Mouse (Mus musculus) layer of hippocampus, adult 8-10 months (tissue): Measurements from ENCODE around the gene Cdr2l. TPM values are rescaled to one million over a fixed set of nuclear protein-coding genes. Genes with fewer than 3 reads are reported as not detected.

ENCODE experiments used
- DNase-seq, 2 experiments: peaks; one replicate each; pipeline ENCODE4 v3.0.0; 2022; ENCODE audit warnings: low spot score in 2 of 2
- total RNA-seq, 4 experiments: library from RNA; stranded (reverse); gene quantifications; 2 replicates each; pipeline ENCODE4 v1.2.4; 2022

The Cdr2l gene
- total RNA-seq, 4 experiments from 2014 or later: 25.7 to 29.6 (median 25.9) TPM

DNA sequence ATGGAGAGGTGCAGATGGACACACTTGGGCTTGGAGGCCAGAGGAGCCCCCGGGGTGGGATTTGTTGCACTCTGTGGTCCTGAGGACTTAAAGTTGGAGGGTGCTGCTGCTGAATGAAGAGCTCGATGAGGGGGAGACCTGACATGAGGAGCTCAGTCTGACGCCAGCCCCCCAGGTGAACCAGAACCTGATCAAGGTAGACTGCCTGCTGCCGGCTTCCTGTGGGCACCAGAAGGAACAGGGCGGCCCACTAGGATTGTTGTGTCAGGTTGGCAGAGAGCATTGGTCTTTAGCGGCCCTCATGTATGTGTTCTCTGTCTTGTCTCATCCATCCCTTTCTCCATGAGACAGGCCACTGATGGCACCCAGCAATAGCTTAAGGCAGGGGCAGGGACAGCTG lies 24.0 kb downstream of the Cdr2l start:
- no peak for DNase-seq

GRCm38 (mm10) chr11:115406858-115407401 lies 25.2 kb downstream of the Cdr2l start:
- no peak for DNase-seq

- no peak for DNase-seq
These were observed 26.7 kb downstream of the Cdr2l start for GRCm38 (mm10) chr11:115408266-115408920.

DNA sequence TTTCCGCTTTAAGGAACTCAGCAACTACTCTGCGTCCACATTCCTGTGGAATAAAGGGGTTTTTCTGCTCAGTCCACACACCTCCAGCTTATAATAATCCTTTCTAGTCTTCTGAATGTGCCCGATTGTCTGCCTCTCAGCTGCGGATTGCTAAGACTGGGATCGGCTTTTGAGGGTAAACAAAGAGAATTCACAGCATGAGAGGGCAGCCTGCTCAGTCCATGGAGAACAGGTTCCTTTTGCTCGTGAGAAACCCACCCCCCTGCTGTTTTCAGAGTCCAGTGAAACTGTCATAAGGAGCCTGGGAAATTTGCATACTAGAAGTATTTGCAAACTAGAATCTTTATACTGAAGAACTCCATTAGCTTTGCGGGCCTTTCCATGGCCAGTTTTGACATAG lies 27.8 kb downstream of the Cdr2l start:
- no peak for DNase-seq

- peak; percentile 94 to 95 for DNase-seq
These were observed 38.0 kb downstream of the Cdr2l start, which contains the start of the genes Atp5h and Kctd2 for GRCm38 (mm10) chr11:115419531-115420237. TSS of gene Atp5h (minus strand) at chr11:115419962. TSS of gene Kctd2 (plus strand) at chr11:115420128.

GRCm38 (mm10) chr11:115420336-115421190 lies 38.8 kb downstream of the Cdr2l start:
- peak in 1 of 2 experiments; percentile 39 for DNase-seq

- DNase-seq: no peak
These were observed 39.6 kb downstream of the Cdr2l start for GRCm38 (mm10) chr11:115421328-115421727.

- DNase-seq: no peak
These were observed 40.3 kb downstream of the Cdr2l start for GRCm38 (mm10) chr11:115421972-115422371.

DNA sequence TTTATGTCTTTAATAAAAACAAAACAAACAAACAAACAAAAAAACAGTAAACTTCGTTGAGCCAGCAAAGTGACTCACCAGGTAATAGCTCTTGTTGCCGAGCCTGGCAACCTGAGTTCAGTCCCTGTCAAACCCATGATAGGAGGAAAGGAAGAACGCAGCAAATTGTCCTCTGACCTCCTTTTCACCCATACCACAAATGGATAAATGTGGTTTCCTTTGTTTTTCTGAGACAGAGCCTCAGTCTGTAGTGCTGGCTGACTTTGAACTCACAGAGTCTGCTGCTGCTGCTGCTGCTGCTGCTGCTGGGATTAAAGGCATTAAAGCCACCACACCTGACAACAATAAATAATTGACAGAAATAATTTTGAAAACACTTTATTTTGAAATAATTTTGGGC lies 41.4 kb downstream of the Cdr2l start:
- DNase-seq: no peak

DNA sequence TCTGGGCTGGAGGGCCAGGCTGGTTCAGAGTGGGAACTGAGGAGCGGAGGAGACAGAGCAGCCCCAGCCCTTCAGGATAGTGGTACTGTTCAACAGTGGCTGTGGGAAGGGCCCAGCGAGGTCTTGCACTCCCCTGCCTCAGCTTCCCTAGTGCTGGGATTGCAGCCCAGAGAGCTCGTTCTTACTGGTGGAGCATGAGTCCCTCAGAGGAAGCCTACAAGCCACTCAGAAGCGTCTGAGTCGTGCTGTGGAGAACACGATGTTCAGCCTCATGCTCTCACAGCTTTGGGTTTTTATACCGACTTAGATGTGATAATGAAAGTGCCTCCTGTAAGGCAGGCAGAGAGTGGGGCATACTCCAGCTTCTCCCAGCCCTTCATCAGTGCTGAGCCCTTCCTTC lies 43.0 kb downstream of the Cdr2l start:
- DNase-seq: no peak

DNA sequence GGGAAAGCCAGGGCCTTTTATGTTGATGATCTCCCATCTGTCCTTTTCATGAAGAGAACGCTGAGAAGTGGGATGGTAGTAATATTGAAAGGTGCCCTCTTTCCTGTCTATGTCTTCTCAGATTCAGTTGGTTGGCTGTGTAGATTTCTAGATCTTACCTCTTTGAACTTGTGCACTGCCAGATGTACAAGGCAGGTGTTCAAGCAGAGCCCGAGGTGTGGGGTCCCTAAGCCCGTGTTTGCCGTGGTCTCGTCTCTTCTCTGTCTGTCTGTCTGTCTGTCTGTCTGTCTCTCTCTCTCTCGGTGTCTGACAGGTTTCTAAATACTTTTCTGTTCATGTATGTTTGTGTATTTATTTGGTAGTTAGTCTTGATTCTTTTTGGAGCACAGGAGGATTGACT lies 44.0 kb downstream of the Cdr2l start:
- no peak for DNase-seq

GRCm38 (mm10) chr11:115427482-115428331 lies 46.0 kb downstream of the Cdr2l start:
- peak; percentile 71 to 75 for DNase-seq

- no peak for DNase-seq
These were observed 47.6 kb downstream of the Cdr2l start for GRCm38 (mm10) chr11:115429307-115429706.

DNA sequence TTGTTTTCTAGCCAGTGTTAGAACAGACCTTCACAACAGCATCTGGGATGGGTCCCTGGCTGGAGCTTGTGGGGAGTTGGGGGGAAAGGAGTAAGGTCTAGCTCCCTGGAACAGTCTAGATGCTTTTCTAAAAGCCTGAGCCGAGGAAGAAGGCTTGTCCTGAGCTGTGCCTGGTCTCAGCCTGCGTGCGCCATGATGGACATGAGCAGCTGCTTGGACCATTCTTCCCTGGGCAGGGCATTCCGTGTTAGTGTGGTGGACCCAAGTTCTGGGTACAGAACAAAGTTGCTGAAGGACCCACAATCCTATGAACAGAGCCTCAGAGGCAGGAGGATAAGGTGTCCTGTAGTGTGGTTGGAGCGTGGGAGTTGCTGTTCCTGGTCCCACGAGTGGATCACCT lies 48.8 kb downstream of the Cdr2l start:
- no peak for DNase-seq

GRCm38 (mm10) chr11:115432814-115433213 lies 51.1 kb downstream of the Cdr2l start:
- DNase-seq: no peak

DNA sequence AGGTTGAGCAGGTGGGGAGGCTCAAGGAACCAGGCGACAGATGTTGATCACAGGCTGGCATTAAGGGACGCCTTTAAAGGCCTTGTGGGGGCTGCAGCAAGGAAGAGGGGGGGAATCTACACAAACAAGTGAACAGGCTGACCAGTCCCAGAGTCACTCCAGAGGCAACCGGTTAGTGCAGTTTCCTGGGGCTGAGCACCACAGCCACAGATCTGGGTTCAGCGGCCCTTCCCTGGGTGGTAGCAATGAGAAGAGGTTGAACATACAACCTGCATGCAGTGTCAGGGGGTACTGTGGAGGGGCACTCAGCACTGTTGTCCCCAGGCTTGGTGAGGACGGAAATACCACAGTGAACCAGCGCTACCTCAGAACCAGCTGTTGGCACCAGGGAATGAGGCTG lies 51.6 kb downstream of the Cdr2l start:
- no peak for DNase-seq

DNA sequence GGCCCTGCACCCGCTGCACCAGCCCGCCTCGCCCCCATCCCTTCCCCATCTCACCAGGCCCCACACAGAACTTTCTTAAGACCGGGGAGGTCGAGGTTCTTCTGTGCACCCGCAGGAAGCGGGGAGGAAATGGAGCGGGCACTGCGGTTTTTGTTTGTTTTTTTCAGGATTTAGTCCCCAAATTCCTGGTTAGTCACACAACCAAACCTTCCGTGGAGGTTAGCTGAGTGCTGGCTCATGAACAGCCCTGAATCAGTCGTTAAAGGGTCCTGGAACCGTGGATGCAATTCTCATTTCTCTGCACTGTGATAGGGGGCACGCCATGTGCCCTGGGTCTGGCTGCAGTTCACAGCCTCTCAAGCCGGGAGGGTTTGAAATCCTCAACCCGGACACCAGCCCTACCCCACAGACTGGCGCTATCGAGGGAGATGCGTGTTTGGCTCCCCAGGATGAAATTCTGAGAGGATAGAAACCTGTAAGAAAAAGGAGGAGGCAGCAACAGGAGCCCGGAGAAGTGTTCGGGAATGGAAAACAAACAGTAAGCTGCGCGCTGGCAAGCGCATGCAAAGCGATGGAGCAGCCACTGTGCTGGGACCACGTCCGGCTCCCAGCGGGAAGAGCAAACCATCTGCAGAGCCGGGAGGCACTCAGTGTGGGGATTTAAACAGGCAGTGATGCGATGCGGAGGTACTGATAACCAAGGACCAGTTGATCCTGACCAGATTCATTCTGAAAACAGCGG lies 54.1 kb downstream of the Cdr2l start:
- peak in 1 of 2 experiments; percentile 43 for DNase-seq

- no peak for DNase-seq
These were observed 55.9 kb downstream of the Cdr2l start for GRCm38 (mm10) chr11:115437571-115438122.

GRCm38 (mm10) chr11:115439326-115439725 lies 57.6 kb downstream of the Cdr2l start:
- DNase-seq: no peak
